Mouse (Mus musculus): Measurements from ENCODE around the gene Ltbr.

GRCm38 (mm10) chr6:125349575-125350230 is 36.0 kb upstream of the Ltbr start:
- TF ChIP-seq CTCF (IDR thresholded peaks at IDR 0.05; ENCODE audit: insufficient read depth, low read depth, low read length), result no peak
- TF ChIP-seq POLR2A (IDR thresholded peaks at IDR 0.05; ENCODE audit: insufficient read depth, low read depth, low read length), result no peak
